Mouse (Mus musculus) intestine, embryonic 15.5 days (tissue): ENCODE measurements at regions not wholly inside any gene's neighbourhood (a gene's known extent, or its start where the extent isn't known, plus 50 kb on each side); places are given as distances from the start of the nearest gene placed in this dataset.

Source experiments
- ATAC-seq: fragments of 200-750 bp; cut with Nextera tagmentation; 2 replicates; pipeline ENCODE4 v1.8.0; 2017; ENCODE audit warnings: moderate TSS enrichment, moderate library complexity
- H3K27ac ChIP-seq: fragments of 300-500 bp; sonication (generic); 2 replicates; pipeline ENCODE4 v1.5.1; 2015; ENCODE audit warnings: mild to moderate bottlenecking, inconsistent platforms
- H3K27me3 ChIP-seq: fragments of 300-500 bp; sonication (generic); replicated peaks from 2 replicates; pipeline ENCODE4 v1.6.1; 2015; ENCODE audit warnings: inconsistent platforms
- H3K36me3 ChIP-seq: fragments of 300-500 bp; sonication (generic); 2 replicates; pipeline ENCODE4 v1.6.1; 2015; ENCODE audit warnings: inconsistent platforms
- H3K4me1 ChIP-seq: fragments of 300-500 bp; sonication (generic); replicated peaks from 2 replicates; pipeline ENCODE4 v1.6.1; 2015; ENCODE audit warnings: inconsistent platforms
- H3K4me2 ChIP-seq: fragments of 300-500 bp; sonication (generic); replicated peaks from 2 replicates; pipeline ENCODE4 v1.6.1; 2015; ENCODE audit warnings: mild to moderate bottlenecking, inconsistent platforms
- H3K4me3 ChIP-seq: fragments of 300-500 bp; sonication (generic); replicated peaks from 2 replicates; pipeline ENCODE4 v1.5.1; 2015; ENCODE audit warnings: inconsistent platforms
- H3K9ac ChIP-seq: fragments of 300-500 bp; sonication (generic); 2 replicates; pipeline ENCODE4 v1.6.1; 2015; ENCODE audit warnings: inconsistent platforms
- H3K9me3 ChIP-seq: fragments of 300-500 bp; sonication (generic); 2 replicates; pipeline ENCODE4 v1.6.1; 2016; ENCODE audit warnings: inconsistent platforms
- WGBS: fragments of 180-500 bp; shearing (Covaris S2); methylation state at CpG from one replicate; pipeline ENCODE4 v1.1.7; 2015; 5-methylcytosine and 5-hydroxymethylcytosine counted together

DNA sequence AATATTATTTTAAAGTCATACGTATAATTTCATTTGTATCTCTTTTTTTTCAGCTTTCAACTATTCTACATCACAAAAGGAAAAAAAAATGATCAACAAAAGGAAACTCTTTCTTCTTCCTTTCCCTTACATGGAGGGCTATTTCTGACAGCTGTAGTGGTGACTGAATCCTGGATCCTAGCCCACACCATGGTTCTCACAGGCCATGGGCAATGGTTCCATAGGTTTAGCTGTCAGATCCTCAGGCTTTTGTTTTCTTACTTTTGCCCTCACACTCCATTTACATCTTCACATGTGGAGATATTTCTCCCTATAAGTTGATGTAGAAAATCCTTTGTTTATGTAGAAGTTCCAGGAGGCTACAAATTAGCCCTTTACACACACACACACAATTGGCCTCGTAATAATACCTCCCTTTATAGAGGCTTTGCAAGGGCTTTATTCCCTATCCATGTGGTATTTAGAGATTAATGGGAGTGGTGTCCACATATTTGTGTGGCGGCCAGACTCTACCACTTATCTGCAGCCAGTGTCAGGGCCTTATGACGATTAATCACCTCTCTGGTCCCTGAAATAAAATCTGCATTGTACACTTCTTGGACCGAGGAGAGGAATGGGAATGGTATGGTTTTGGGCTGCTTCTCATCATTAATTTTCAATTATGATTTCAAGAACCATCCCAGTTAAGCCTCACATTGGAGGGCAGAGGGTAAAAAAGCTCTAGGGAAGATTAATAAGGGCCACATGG is 1057.0 kb downstream of the Flrt2 start:
- no peaks in the 10 kb centered on the region for H3K27me3 ChIP-seq
- H3K27ac ChIP-seq = no peak overlapping the region
- H3K4me2 ChIP-seq = no peak overlapping the region
- no peak overlapping the region for H3K9ac ChIP-seq
- H3K9me3 ChIP-seq = no peaks in the 10 kb centered on the region
- no peak overlapping the region for H3K4me3 ChIP-seq
- 54% methylated on average over 5 of the region's 5 CpGs for WGBS
- 0 out of 2 replicates have a peak, but pooled peaks have one; percentile 47 for ATAC-seq
- H3K36me3 ChIP-seq = no peaks in the 10 kb centered on the region
- no peaks in the 10 kb centered on the region for H3K4me1 ChIP-seq

- Histone ChIP-seq H3K9me3 (no peaks in the 10 kb centered on the region), H3K4me1 (no peaks in the 10 kb centered on the region), H3K27me3 (no peaks in the 10 kb centered on the region), H3K4me3 (no peak overlapping the region), H3K36me3 (no peaks in the 10 kb centered on the region), H3K4me2 (no peak overlapping the region), H3K9ac (no peak overlapping the region), H3K27ac (no peak overlapping the region)
- WGBS = 75% methylated on average over 5 of the region's 5 CpGs
- ATAC-seq = no peak
Observed at GRCm38 (mm10) chr12:96754714-96755113, 1062.7 kb downstream of the Flrt2 start.

GRCm38 (mm10) chr12:96763153-96763552 is 1071.1 kb downstream of the Flrt2 start:
- Histone ChIP-seq H3K9me3 (no peaks in the 10 kb centered on the region), H3K4me3 (no peak overlapping the region), H3K27ac (no peak overlapping the region), H3K36me3 (no peaks in the 10 kb centered on the region), H3K9ac (no peak overlapping the region), H3K4me1 (no peaks in the 10 kb centered on the region), H3K4me2 (no peak overlapping the region), H3K27me3 (no peaks in the 10 kb centered on the region)
- WGBS = 42% methylated on average over 5 of the region's 5 CpGs
- ATAC-seq = no peak

- 30% methylated on average over 2 of the region's 2 CpGs for WGBS
- Histone ChIP-seq H3K4me3 (no peak overlapping the region), H3K9ac (no peak overlapping the region), H3K4me1 (no peaks in the 10 kb centered on the region), H3K36me3 (no peaks in the 10 kb centered on the region), H3K9me3 (no peaks in the 10 kb centered on the region), H3K27ac (no peak overlapping the region), H3K27me3 (no peaks in the 10 kb centered on the region), H3K4me2 (no peak overlapping the region)
- no peak for ATAC-seq
Observed at GRCm38 (mm10) chr12:96763621-96764020, 1071.6 kb downstream of the Flrt2 start.

- Histone ChIP-seq H3K9me3 (no peaks in the 10 kb centered on the region), H3K4me3 (no peak overlapping the region), H3K4me1 (no peaks in the 10 kb centered on the region), H3K27me3 (no peaks in the 10 kb centered on the region), H3K9ac (no peak overlapping the region), H3K36me3 (no peaks in the 10 kb centered on the region), H3K27ac (no peak overlapping the region), H3K4me2 (no peak overlapping the region)
- ATAC-seq = no peak
Observed at GRCm38 (mm10) chr12:96764186-96764585, 1072.2 kb downstream of the Flrt2 start.

DNA sequence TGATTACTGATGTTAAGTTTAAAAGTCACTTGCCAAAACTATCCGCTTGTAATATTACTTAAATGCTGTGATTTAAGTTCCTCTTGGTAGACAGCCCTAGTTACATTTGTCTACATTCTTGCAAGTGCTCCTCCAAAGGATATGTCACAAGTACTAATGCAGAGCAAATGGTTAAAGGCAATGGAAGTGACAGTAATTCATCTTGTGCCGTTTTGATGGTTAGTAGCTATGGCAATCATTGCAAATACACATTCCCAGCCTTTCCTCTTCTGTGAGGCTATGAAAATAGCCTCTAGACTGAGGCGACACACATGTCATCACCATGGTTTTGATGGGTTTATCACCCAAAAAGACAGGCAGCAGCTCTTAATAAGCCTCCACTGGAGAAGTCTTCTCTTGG is 1079.2 kb downstream of the Flrt2 start:
- 78% methylated on average over 3 of the region's 3 CpGs for WGBS
- H3K36me3 ChIP-seq = no peaks in the 10 kb centered on the region
- no peaks in the 10 kb centered on the region for H3K4me1 ChIP-seq
- no peak for ATAC-seq
- no peak overlapping the region for H3K9ac ChIP-seq
- H3K9me3 ChIP-seq = no peaks in the 10 kb centered on the region
- H3K27ac ChIP-seq = no peak overlapping the region
- no peak overlapping the region for H3K4me2 ChIP-seq
- no peaks in the 10 kb centered on the region for H3K27me3 ChIP-seq
- no peak overlapping the region for H3K4me3 ChIP-seq

DNA sequence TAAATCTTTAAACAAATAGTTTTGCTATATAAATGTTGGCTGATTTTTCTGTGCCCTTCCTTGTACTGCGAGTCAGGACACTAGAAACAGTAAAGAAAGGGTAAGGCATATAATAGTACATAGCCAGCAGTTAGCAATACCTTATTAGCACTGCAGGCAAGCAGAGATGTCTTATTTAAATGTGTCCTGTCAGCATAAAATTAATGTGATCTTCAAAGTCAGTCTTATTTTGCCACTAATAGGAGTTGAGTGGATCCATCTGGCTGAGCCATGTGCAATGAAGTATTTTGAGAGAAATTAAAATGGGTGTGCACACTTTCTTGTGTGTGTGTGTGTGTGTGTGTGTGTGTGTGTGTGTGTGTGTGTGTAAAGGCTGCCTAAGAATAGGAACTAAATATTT is 1129.3 kb downstream of the Flrt2 start:
- H3K9me3 ChIP-seq = no peaks in the 10 kb centered on the region
- no peak overlapping the region for H3K4me3 ChIP-seq
- H3K36me3 ChIP-seq = no peaks in the 10 kb centered on the region
- no peak overlapping the region for H3K9ac ChIP-seq
- no peak for ATAC-seq
- 45% methylated on average over 1 of the region's 1 CpGs for WGBS
- no peaks in the 10 kb centered on the region for H3K4me1 ChIP-seq
- H3K27ac ChIP-seq = no peak overlapping the region
- no peaks in the 10 kb centered on the region for H3K27me3 ChIP-seq
- H3K4me2 ChIP-seq = no peak overlapping the region

DNA sequence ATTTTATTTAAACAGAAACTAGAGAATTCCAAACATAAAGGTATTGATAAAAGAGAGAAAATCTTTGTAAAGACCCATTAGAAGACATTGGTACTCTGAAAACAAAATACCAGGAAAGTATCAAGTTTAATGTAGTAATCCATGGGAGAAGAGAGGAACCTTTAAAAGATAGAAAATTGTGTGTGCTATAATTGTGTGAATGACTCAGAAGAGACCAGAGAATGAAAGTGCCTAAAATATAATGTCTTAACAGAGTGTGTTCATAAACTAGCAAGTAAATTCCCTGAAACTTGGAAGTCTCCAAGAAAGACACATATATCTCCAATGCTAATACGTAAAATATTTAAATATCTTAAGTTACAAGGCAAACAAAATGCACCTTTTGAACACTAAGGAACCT is 1136.4 kb downstream of the Flrt2 start:
- no peak overlapping the region for H3K4me2 ChIP-seq
- H3K4me1 ChIP-seq = no peaks in the 10 kb centered on the region
- H3K36me3 ChIP-seq = no peaks in the 10 kb centered on the region
- H3K9me3 ChIP-seq = no peaks in the 10 kb centered on the region
- no peak overlapping the region for H3K9ac ChIP-seq
- no peaks in the 10 kb centered on the region for H3K27me3 ChIP-seq
- ATAC-seq = no peak
- no peak overlapping the region for H3K4me3 ChIP-seq
- 95% methylated on average over 1 of the region's 1 CpGs for WGBS
- H3K27ac ChIP-seq = no peak overlapping the region
